Mouse (Mus musculus): ENCODE measurements at regions not wholly inside any gene's neighbourhood (a gene's known extent, or its start where the extent isn't known, plus 50 kb on each side); places are given as distances from the start of the nearest gene placed in this dataset.

DNA sequence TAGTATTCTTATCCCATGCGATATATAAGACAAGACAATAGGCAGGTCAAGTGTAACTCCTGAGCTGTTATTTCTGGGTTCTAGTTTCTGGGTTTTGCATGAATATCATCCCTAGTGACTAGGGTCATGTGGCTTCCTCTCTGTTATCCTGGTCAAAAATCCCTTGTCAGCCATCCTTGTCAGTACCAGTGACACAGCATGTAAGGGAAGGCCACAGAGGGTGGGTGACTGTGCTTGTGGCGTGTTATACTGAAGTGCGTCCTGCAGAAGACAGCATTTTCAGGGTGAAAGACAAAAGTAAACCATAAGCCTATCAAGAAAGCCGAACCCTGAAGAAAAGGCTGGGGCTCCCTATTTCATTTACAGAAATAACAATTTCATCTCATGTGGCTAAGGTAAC, 50.7 kb upstream of the Echdc3 start:
- no peak for DNase-seq (ENCODE audit: low spot score)
- peaks cover 4% of the 10 kb centered on the region; the same call in 1 of the 2 replicates for H3K9me3 ChIP-seq
- no peak overlapping the region for H3K27ac ChIP-seq (replicated peaks)
- WGBS, result 93% methylated on average over 4 of the region's 4 CpGs
- H3K4me1 ChIP-seq, result peaks cover 19% of the 10 kb centered on the region
- H3K36me3 ChIP-seq (replicated peaks), result no peaks in the 10 kb centered on the region
- peaks cover 38% of the 10 kb centered on the region for H3K27me3 ChIP-seq (replicated peaks; ENCODE audit: low read depth, poor library complexity, severe bottlenecking)
- no peak overlapping the region for H3K4me3 ChIP-seq

DNA sequence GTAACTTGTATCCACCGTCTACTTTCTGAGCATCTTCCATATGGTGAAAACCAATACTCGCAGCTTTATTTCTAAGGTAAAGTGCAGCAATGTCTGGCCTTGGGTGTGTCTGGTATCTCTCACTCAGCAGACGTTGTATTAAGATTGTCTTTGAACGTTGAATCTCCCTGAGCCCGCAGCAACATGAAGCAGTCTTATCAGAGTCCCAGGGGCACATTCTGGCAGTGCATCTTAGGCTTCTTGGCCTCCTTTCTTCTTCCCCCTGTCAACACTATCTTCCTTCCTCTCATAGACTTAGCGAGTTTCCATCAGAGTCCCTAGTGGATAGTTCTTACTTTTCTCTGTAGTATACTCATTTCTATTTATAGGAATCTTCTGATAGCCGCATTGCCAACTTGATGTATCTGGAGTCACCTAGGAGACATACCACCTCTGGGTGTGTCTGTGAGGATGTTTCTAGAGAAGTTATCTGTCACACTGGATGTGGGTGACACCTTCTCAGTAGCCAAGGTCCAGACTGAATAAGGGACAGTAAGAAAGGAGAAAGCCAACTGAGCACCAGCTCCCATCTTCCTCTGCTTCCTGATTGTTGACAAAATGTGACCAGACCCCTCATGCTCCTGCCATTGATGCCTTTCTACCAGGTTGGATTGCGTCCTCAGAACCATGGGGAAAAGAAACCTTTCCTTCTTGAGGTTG, 51.4 kb upstream of the Echdc3 start:
- H3K9me3 ChIP-seq, result peaks cover 4% of the 10 kb centered on the region; the same call in 1 of the 2 replicates
- 87% methylated on average over 8 of the region's 8 CpGs for WGBS
- peaks cover 31% of the 10 kb centered on the region for H3K27me3 ChIP-seq (replicated peaks; ENCODE audit: low read depth, poor library complexity, severe bottlenecking)

DNA sequence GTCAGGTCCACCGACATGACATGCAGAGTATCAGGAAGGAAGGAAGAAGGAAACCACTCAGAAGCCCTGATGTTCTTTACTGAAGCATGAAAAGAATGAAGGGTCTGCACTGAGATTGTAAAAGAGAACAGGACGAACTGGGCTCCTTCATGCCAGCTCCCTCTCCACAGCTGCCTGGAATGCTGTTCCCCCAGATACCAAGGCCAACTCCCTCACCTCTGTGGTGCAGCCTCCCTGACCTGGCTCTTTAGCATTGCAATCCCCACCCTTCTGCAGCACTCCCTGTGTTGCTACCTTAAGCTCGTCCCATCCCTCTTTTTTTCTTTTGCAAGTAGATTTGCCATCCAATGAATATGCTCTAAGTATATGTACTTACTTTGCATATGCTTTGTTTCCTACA, 52.3 kb upstream of the Echdc3 start:
- H3K4me3 ChIP-seq, result no peak overlapping the region
- no peak for DNase-seq (ENCODE audit: low spot score)
- 71% methylated on average over 3 of the region's 3 CpGs for WGBS
- H3K27ac ChIP-seq (replicated peaks), result no peak overlapping the region
- H3K4me1 ChIP-seq, result peaks cover 19% of the 10 kb centered on the region
- H3K9me3 ChIP-seq, result peaks cover 4% of the 10 kb centered on the region; the same call in 1 of the 2 replicates
- no peaks in the 10 kb centered on the region for H3K36me3 ChIP-seq (replicated peaks)
- H3K27me3 ChIP-seq (replicated peaks; ENCODE audit: low read depth, poor library complexity, severe bottlenecking), result peaks cover 22% of the 10 kb centered on the region

More for the DNA sequence above, 51.4 kb upstream of the Echdc3 start:
- Histone ChIP-seq H3K4me3 (no peak overlapping the region), H3K4me1 (peaks cover 19% of the 10 kb centered on the region), H3K27ac (replicated peaks) (no peak overlapping the region), H3K36me3 (replicated peaks) (no peaks in the 10 kb centered on the region)
- DNase-seq (ENCODE audit: low spot score), result no peak

DNA sequence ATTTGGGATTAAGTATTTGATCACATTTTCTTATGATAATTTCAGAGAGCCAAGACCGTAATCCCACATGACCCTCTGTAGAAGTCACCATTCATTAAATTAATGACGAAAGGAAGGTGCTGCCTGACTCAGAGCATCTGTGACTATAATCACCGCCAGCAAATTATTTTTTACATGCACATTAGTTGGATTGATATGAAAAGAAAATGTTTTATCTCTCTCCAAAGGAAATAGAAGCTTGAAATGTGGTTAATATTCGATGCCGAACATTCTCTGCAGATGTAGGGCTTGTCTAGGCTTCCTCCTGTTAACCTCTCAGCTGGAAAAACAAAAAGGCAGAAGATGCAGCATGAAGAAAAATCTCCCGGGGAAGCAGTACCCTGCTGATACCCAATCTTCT, 54.2 kb upstream of the Echdc3 start:
- 71% methylated on average over 6 of the region's 6 CpGs for WGBS
- Histone ChIP-seq H3K27me3 (replicated peaks; ENCODE audit: low read depth, poor library complexity, severe bottlenecking) (peaks cover 21% of the 10 kb centered on the region), H3K9me3 (peaks cover 4% of the 10 kb centered on the region; the same call in 1 of the 2 replicates), H3K27ac (replicated peaks) (no peak overlapping the region), H3K4me1 (peaks cover 12% of the 10 kb centered on the region), H3K4me3 (no peak overlapping the region), H3K36me3 (replicated peaks) (no peaks in the 10 kb centered on the region)
- no peak for DNase-seq (ENCODE audit: low spot score)

DNA sequence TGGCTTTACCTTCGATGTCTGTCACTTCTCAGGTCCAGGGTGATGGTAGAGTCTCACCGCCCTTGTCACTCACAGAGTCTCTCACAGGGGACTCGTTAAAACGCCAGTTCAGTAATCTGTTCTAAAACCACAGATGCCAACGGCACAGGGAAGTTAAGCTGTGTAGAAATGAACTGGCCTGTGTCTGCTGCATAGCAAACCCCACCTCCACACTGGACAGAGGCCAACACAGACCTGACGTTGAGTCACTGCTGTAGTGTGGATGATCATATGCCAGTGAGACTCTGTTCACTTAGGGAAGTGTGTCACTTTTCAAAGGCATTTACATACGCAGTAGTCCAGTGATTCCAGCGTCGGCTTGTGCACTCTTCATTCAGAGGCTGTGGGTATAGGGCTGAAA, 54.7 kb upstream of the Echdc3 start:
- Histone ChIP-seq H3K36me3 (replicated peaks) (no peaks in the 10 kb centered on the region), H3K27ac (replicated peaks) (0 out of 2 replicates have a peak overlapping the region, but pooled peaks have one; percentile 6), H3K27me3 (replicated peaks; ENCODE audit: low read depth, poor library complexity, severe bottlenecking) (peaks cover 21% of the 10 kb centered on the region), H3K4me1 (peaks cover 13% of the 10 kb centered on the region), H3K9me3 (peaks cover 4% of the 10 kb centered on the region; the same call in 1 of the 2 replicates), H3K4me3 (no peak overlapping the region)
- no peak for DNase-seq (ENCODE audit: low spot score)
- 50% methylated on average over 9 of the region's 9 CpGs for WGBS

DNA sequence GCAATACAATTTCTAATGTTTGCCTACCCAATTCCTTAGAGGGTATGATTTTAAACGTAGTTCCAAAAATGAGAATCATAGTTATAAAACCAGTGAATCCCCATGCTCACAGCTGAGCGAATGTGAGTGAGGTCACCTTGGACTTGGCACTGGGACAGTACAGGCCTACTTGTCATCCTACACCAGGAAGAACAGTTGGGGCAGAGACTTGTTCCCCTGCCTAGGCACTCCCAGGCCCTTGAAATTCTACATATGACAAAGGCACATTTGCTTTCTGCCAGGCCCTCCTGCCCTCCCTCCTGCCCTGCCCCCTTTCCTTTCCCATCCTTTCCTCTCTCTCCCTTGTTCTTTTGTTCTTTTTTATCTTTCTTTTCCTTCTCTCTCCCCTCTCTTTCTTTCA, 50.0 kb upstream of the Usp6nl start:
- WGBS, result 96% methylated on average over 2 of the region's 2 CpGs
- H3K27ac ChIP-seq (replicated peaks), result peak overlapping the region; percentile 40

More for the DNA sequence above, 50.0 kb upstream of the Usp6nl start:
- no peak for DNase-seq (ENCODE audit: low spot score)
- Histone ChIP-seq H3K4me3 (no peak overlapping the region), H3K27me3 (replicated peaks; ENCODE audit: low read depth, poor library complexity, severe bottlenecking) (no peaks in the 10 kb centered on the region; the same call in 1 of the 2 replicates), H3K4me1 (peaks cover 24% of the 10 kb centered on the region), H3K9me3 (no peaks in the 10 kb centered on the region), H3K36me3 (replicated peaks) (no peaks in the 10 kb centered on the region)
